Mouse (Mus musculus): ENCODE data around the gene Bach2.

The Bach2 gene

GRCm38 (mm10) chr4:32365144-32365907 is 126.7 kb downstream of the Bach2 start:
- DNase-seq, result no peak

- no peak for DNase-seq
Measured at GRCm38 (mm10) chr4:32366176-32366575, 127.6 kb downstream of the Bach2 start.

- no peak for DNase-seq
Measured at GRCm38 (mm10) chr4:32368345-32368744, 129.7 kb downstream of the Bach2 start.

GRCm38 (mm10) chr4:32373085-32373484 is 134.5 kb downstream of the Bach2 start:
- peak; percentile 36 for DNase-seq

GRCm38 (mm10) chr4:32373527-32373926 is 134.9 kb downstream of the Bach2 start:
- DNase-seq, result no peak

- no peak for DNase-seq
Measured at GRCm38 (mm10) chr4:32374751-32375582, 136.4 kb downstream of the Bach2 start.

GRCm38 (mm10) chr4:32375721-32376526 is 137.3 kb downstream of the Bach2 start:
- no peak for DNase-seq

GRCm38 (mm10) chr4:32376527-32376948 is 137.9 kb downstream of the Bach2 start:
- DNase-seq, result no peak

- DNase-seq, result no peak
Measured at GRCm38 (mm10) chr4:32379140-32379539, 140.5 kb downstream of the Bach2 start.

GRCm38 (mm10) chr4:32381666-32382381 is 143.2 kb downstream of the Bach2 start:
- no peak for DNase-seq

GRCm38 (mm10) chr4:32385121-32385520 is 146.5 kb downstream of the Bach2 start:
- no peak for DNase-seq

- DNase-seq, result no peak
Measured at GRCm38 (mm10) chr4:32385623-32386022, 147.0 kb downstream of the Bach2 start.

GRCm38 (mm10) chr4:32386346-32386745 is 147.7 kb downstream of the Bach2 start:
- DNase-seq, result peak; percentile 17

- peak; percentile 26 for DNase-seq
Measured at GRCm38 (mm10) chr4:32386931-32387330, 148.3 kb downstream of the Bach2 start.

GRCm38 (mm10) chr4:32387479-32388240 is 149.1 kb downstream of the Bach2 start:
- peak; percentile 86 for DNase-seq

GRCm38 (mm10) chr4:32388564-32388963 is 150.0 kb downstream of the Bach2 start:
- no peak for DNase-seq

- no peak for DNase-seq
Measured at GRCm38 (mm10) chr4:32389107-32389800, 150.7 kb downstream of the Bach2 start.

GRCm38 (mm10) chr4:32391260-32391659 is 152.7 kb downstream of the Bach2 start:
- no peak for DNase-seq

- no peak for DNase-seq
Measured at GRCm38 (mm10) chr4:32393226-32393625, 154.6 kb downstream of the Bach2 start.

GRCm38 (mm10) chr4:32393951-32394350 is 155.3 kb downstream of the Bach2 start:
- DNase-seq, result no peak

- DNase-seq, result no peak
Measured at GRCm38 (mm10) chr4:32394850-32395249, 156.2 kb downstream of the Bach2 start.
